25 mouse cellular contexts compared by ENCODE assay signal in the genomic region with DNA sequence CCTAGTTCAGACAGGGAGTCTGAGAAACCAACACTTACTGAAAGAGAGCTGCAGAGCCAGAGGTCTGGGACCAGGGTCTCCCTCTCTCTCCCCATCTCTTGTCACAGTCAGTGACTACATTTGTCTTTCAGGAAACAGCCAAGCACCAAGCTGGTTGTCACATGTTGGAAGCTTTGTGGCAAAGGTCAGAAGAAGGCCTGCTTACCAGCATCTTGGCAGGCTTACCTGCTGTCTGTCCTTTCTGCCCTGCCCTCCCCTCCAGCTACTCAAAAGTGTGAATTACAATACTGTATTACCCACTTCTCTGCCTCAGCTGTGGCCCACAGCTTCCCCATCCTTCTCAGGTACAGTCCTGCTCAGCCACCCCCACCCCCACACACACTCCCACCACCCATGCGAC. TPM values are rescaled to one million over a fixed set of nuclear protein-coding genes. Genes with fewer than 3 reads are reported as not detected.
DNase-seq lines count a peak whose midpoint lies in the region; ATAC-seq and TF ChIP-seq lines count a peak whose summit lies in the region.
"Had no signal": no experiment of that assay in that cellular context is flagged by ENCODE, and none has a peak within 500 bp of the region (broad histone marks: within the 10 kb centered on the region; RNA-seq: fewer than 3 reads in every experiment).

No protein-coding gene starts in this region.

- no peak overlapping the region for H3K9ac ChIP-seq in heart, embryonic 13.5 days
- H3K9ac ChIP-seq in kidney, embryonic 14.5 days (ENCODE audit: low read depth, low read length): no peak overlapping the region
- H3K9ac ChIP-seq: embryonic facial prominence, embryonic 12.5 days; liver, embryonic 12.5 days; liver, postnatal 0 days; midbrain, embryonic 12.5 days; neural tube, embryonic 13.5 days had no signal

- peak; percentile 35 for DNase-seq in gastrocnemius, adult 2 months
- DNase-seq in gastrocnemius, postnatal 25 days: no peak
- DNase-seq in heart, postnatal 14 days: no peak
- DNase-seq in kidney, postnatal 36 days: peak; percentile 25 to 30
- DNase-seq in layer of hippocampus, postnatal 36 days: no peak
- DNase-seq: adrenal gland, postnatal 14 days; cerebellum, adult 11-12 months; cerebellum, adult 9-11 months; embryo, embryonic 11 days; kidney, adult 8-10 months; left cerebral cortex, postnatal 4 days; liver, postnatal 0 days; lung, postnatal 36 days; thymus, adult 2 months; thymus, postnatal 36 days had no signal

- TF ChIP-seq CTCF in gastrocnemius, adult 2 months (IDR thresholded peaks at IDR 0.05): no peak

- no peaks in the 10 kb centered on the region for H3K27me3 ChIP-seq in heart, embryonic 13.5 days (replicated peaks)
- no peaks in the 10 kb centered on the region for H3K27me3 ChIP-seq in kidney, embryonic 14.5 days (ENCODE audit: control insufficient read depth, insufficient read depth, low read length)
- H3K27me3 ChIP-seq: embryonic facial prominence, embryonic 12.5 days; neural tube, embryonic 13.5 days; Patski had no signal

- intact Hi-C loops in gastrocnemius, adult 2 months (cut with DNase I): loop anchor here (10.0 kb wide), 1 partner anchor 469 kb away; no protein-coding TSS in a partner anchor
- intact Hi-C loops in heart, postnatal 14 days (cut with DNase I): no loop called here

- H3K27ac ChIP-seq in gastrocnemius, adult 2 months: peak overlapping the region; percentile 24; the same call in 1 of the 2 replicates
- peak overlapping the region; percentile 66 for H3K27ac ChIP-seq in heart, embryonic 13.5 days (replicated peaks)
- H3K27ac ChIP-seq in kidney, embryonic 14.5 days (ENCODE audit: low read depth, low read length): no peak overlapping the region
- H3K27ac ChIP-seq: embryonic facial prominence, embryonic 12.5 days; layer of hippocampus, adult 2 months; liver, embryonic 12.5 days; midbrain, embryonic 12.5 days; neural tube, embryonic 13.5 days had no signal

- no peak for ATAC-seq in heart, embryonic 13.5 days (ENCODE audit: extremely low read depth, insufficient number of reproducible peaks, low FRiP score, low TSS enrichment)
- no peak for ATAC-seq in kidney, embryonic 14.5 days (ENCODE audit: low FRiP score, low TSS enrichment)
- ATAC-seq: forebrain, embryonic 14.5 days; hindbrain, embryonic 16.5 days; liver, embryonic 12.5 days; liver, postnatal 0 days; Patski had no signal

- H3K4me2 ChIP-seq in heart, embryonic 13.5 days: no peak overlapping the region
- no peak overlapping the region for H3K4me2 ChIP-seq in kidney, embryonic 14.5 days (replicated peaks; ENCODE audit: low read depth, low read length)
- H3K4me2 ChIP-seq: embryonic facial prominence, embryonic 12.5 days; liver, embryonic 12.5 days; midbrain, embryonic 12.5 days; neural tube, embryonic 13.5 days had no signal

- peaks cover 23% of the 10 kb centered on the region for H3K4me1 ChIP-seq in heart, embryonic 13.5 days
- H3K4me1 ChIP-seq in kidney, embryonic 14.5 days (ENCODE audit: control insufficient read depth, insufficient read depth, low read length): no peaks in the 10 kb centered on the region
- H3K4me1 ChIP-seq: embryonic facial prominence, embryonic 12.5 days had no signal

- WGBS in heart, embryonic 13.5 days: 69% methylated on average over 1 of the region's 1 CpGs
- WGBS in kidney, embryonic 14.5 days: 83% methylated on average over 1 of the region's 1 CpGs

- no peak overlapping the region for H3K4me3 ChIP-seq in gastrocnemius, adult 2 months
- no peak overlapping the region for H3K4me3 ChIP-seq in heart, embryonic 13.5 days
- H3K4me3 ChIP-seq in kidney, embryonic 14.5 days (ENCODE audit: low read length): no peak overlapping the region
- H3K4me3 ChIP-seq: embryonic facial prominence, embryonic 12.5 days; layer of hippocampus, adult 2 months; liver, embryonic 12.5 days; midbrain, embryonic 12.5 days; neural tube, embryonic 13.5 days had no signal

- peaks cover 7% of the 10 kb centered on the region; the same call in 1 of the 2 replicates for H3K9me3 ChIP-seq in heart, embryonic 13.5 days
- H3K9me3 ChIP-seq in kidney, embryonic 14.5 days (ENCODE audit: control insufficient read depth, low read length): no peaks in the 10 kb centered on the region
- H3K9me3 ChIP-seq: midbrain, embryonic 12.5 days had no signal

- no peaks in the 10 kb centered on the region for H3K36me3 ChIP-seq in heart, embryonic 13.5 days
- H3K36me3 ChIP-seq in kidney, embryonic 14.5 days (ENCODE audit: control insufficient read depth, insufficient read depth, low read length): no peaks in the 10 kb centered on the region
- H3K36me3 ChIP-seq: embryonic facial prominence, embryonic 12.5 days; liver, embryonic 12.5 days; midbrain, embryonic 12.5 days; neural tube, embryonic 13.5 days had no signal

RNA-seq across cellular contexts. Expression of gene Bend3, which starts 24.4 kb away (rescaled TPM):
- 1 to 10 TPM; 4.4 to 4.9 TPM for total RNA-seq in gastrocnemius, adult 2 months (2021)
- total RNA-seq in gastrocnemius, postnatal 25 days (2021): 1 to 10 TPM; 2.9 to 3.6 TPM
- polyA plus RNA-seq in heart, embryonic 13.5 days (2015; fragmentation: Nextera tagmentation; extraction: Ambion mirVana): 2.5 and 2.8 TPM in 2 replicates
- total RNA-seq in heart, postnatal 14 days (2021): 1 to 10 TPM; 5.8 to 6.1 TPM
- polyA plus RNA-seq in kidney, embryonic 14.5 days (2014; fragmentation: Nextera tagmentation; extraction: Ambion mirVana): 8.4 and 8.9 TPM in 2 replicates
- 1 to 10 TPM; 5.1 to 5.4 TPM for total RNA-seq in layer of hippocampus, postnatal 36 days (2021)

Comparison
In these comparisons a context has a peak if more than half of its experiments do, and no peak if none do; other contexts are left out.
1. DNase-seq: peak in gastrocnemius, adult 2 months (single experiment) and kidney, postnatal 36 days (2 of 2); none in gastrocnemius, postnatal 25 days (single experiment), heart, postnatal 14 days (0 of 2) and layer of hippocampus, postnatal 36 days (0 of 2).